Mouse (Mus musculus): ENCODE data around the gene Klk9.

- TF ChIP-seq CTCF (IDR thresholded peaks at IDR 0.05; ENCODE audit: low read depth) (no peak), EP300 (IDR thresholded peaks at IDR 0.05; ENCODE audit: low read depth) (no peak)
Measured at GRCm38 (mm10) chr7:43778176-43778970, 13.3 kb upstream of the Klk9 start.
